Mouse (Mus musculus) CH12.LX (cell line): ENCODE results near the gene Atrip. TPM values are rescaled to one million over a fixed set of nuclear protein-coding genes. Genes with fewer than 3 reads are reported as not detected.

Experiments used
- DNase-seq: peaks from one replicate; pipeline ENCODE4 v3.0.0-alpha.2; 2013; ENCODE audit errors: extremely low read depth
- H3K27ac ChIP-seq: 2 replicates; pipeline ENCODE4 v1.5.1; 2012; ENCODE audit warnings: low read depth, mild to moderate bottlenecking, control low read depth, moderate library complexity; ENCODE audit not compliant: insufficient read depth
- H3K27me3 ChIP-seq: replicated peaks from 2 replicates; pipeline ENCODE3; 2012; ENCODE audit warnings: inconsistent platforms
- H3K36me3 ChIP-seq, 2 experiments: replicated peaks in 1 of 2; 2 replicates each; pipeline versions ENCODE3 to v1.6.1; 2012; ENCODE audit warnings: inconsistent platforms in 1 of 2, low read length in 1 of 2, mild to moderate bottlenecking in 1 of 2, mixed read lengths in 1 of 2, moderate library complexity in 1 of 2; ENCODE audit not compliant: control insufficient read depth in 1 of 2, insufficient read depth in 1 of 2
- H3K4me1 ChIP-seq, 2 experiments: 2 replicates each; pipeline ENCODE4 v1.6.1; 2012; ENCODE audit warnings: inconsistent platforms in 1 of 2, moderate library complexity in 1 of 2; ENCODE audit not compliant: insufficient read depth in 2 of 2, control insufficient read depth in 1 of 2
- H3K4me2 ChIP-seq: 2 replicates; pipeline ENCODE4 v1.6.1; 2012; ENCODE audit warnings: low read depth, mild to moderate bottlenecking, control low read depth; ENCODE audit not compliant: poor library complexity, insufficient read depth, severe bottlenecking
- H3K4me3 ChIP-seq, 3 experiments: fragments of 150-350 bp in 1 of 3; sonication (generic) in 1 of 3; replicated peaks in 1 of 3; 2 replicates each; pipeline versions ENCODE3 to v1.5.1; 2011 to 2012; ENCODE audit warnings: low read depth in 2 of 3, low read length in 2 of 3, mild to moderate bottlenecking in 2 of 3, moderate library complexity in 2 of 3, control low read depth in 1 of 3, improper control_type of control experiment in 1 of 3, inconsistent platforms in 1 of 3, mixed read lengths in 1 of 3; ENCODE audit not compliant: poor library complexity in 1 of 3
- H3K79me2 ChIP-seq: replicated peaks from 2 replicates; pipeline ENCODE4 v1.6.1; 2012; ENCODE audit warnings: mild to moderate bottlenecking, moderate library complexity; ENCODE audit not compliant: control insufficient read depth, poor library complexity, insufficient read depth, severe bottlenecking; ENCODE audit errors: extremely low read depth
- H3K9ac ChIP-seq: 2 replicates; pipeline ENCODE4 v1.6.1; 2012; ENCODE audit warnings: low read depth, mild to moderate bottlenecking, control low read depth, moderate library complexity; ENCODE audit not compliant: insufficient read depth
- H3K9me3 ChIP-seq: replicated peaks from 2 replicates; pipeline ENCODE3; 2012; ENCODE audit warnings: low read length, inconsistent platforms, mixed read lengths
- CTCF ChIP-seq, 2 experiments: IDR thresholded peaks in 1 of 2; conservative IDR thresholded peaks in 1 of 2; 2 replicates each; pipeline ENCODE4 v1.5.1; 2011 to 2012; ENCODE audit warnings: low read depth in 2 of 2, low read length in 2 of 2, improper control_type of control experiment in 1 of 2, inconsistent platforms in 1 of 2, mild to moderate bottlenecking in 1 of 2, moderate library complexity in 1 of 2
- MAFK ChIP-seq: IDR thresholded peaks from 2 replicates; pipeline ENCODE4 v1.6.1; 2011; ENCODE audit warnings: low read length, improper control_type of control experiment; ENCODE audit not compliant: insufficient replicate concordance
- NRF1 ChIP-seq: IDR thresholded peaks from 2 replicates; pipeline ENCODE4 v1.6.1; 2014; ENCODE audit warnings: low read depth, mild to moderate bottlenecking, inconsistent platforms, low read length, improper control_type of control experiment, moderate library complexity
- RCOR1 ChIP-seq: conservative IDR thresholded peaks from 2 replicates; pipeline ENCODE4 v1.6.1; 2012; ENCODE audit warnings: low read depth, mild to moderate bottlenecking, inconsistent platforms, low read length, improper control_type of control experiment
- SIN3A ChIP-seq: IDR thresholded peaks from 2 replicates; pipeline ENCODE4 v1.6.1; 2012; ENCODE audit warnings: low read length, improper control_type of control experiment, inconsistent platforms
- TCF12 ChIP-seq: IDR thresholded peaks from 2 replicates; pipeline ENCODE4 v1.6.1; 2014; ENCODE audit warnings: low read depth, mild to moderate bottlenecking, inconsistent platforms, low read length, improper control_type of control experiment
- UBTF ChIP-seq: IDR thresholded peaks from 2 replicates; pipeline ENCODE4 v1.6.1; 2012; ENCODE audit warnings: low read depth, mild to moderate bottlenecking, inconsistent platforms, low read length, improper control_type of control experiment, moderate library complexity
- USF1 ChIP-seq: IDR thresholded peaks from 2 replicates; pipeline ENCODE4 v1.6.1; 2014; ENCODE audit warnings: low read depth, mild to moderate bottlenecking, inconsistent platforms, low read length, improper control_type of control experiment
- USF2 ChIP-seq: conservative IDR thresholded peaks from 2 replicates; pipeline ENCODE4 v1.6.1; 2011; ENCODE audit warnings: low read depth, low read length, improper control_type of control experiment
- dilution Hi-C: fragments of 300-500 bp; cut with MboI; formaldehyde crosslinking; loops from 2 replicates; pipeline ENCODE4 v1.14.3; 2020; ENCODE audit warnings: low sequenced_read_pairs; ENCODE audit not compliant: extremely low pct_unique_long_range_greater_than_20kb, extremely low pct_ligation_motif_present
- in situ Hi-C: fragments of 300-500 bp; cut with MboI; formaldehyde crosslinking; loops from 3 replicates; pipeline ENCODE4 v1.14.3; 2019; ENCODE audit warnings: low sequenced_read_pairs, low pct_ligation_motif_present, low pct_unique_long_range_greater_than_20kb, mixed read lengths
- polyA plus RNA-seq: library from polyadenylated mRNA; unstranded; fragments of >175 nt; gene quantifications from 2 replicates; pipeline ENCODE4 v1.2.1, GENCODE M21; 2012; ENCODE audit warnings: low read depth; ENCODE audit not compliant: insufficient read length
- total RNA-seq, 2 experiments: library from RNA; depleted of rRNA; stranded (reverse); fragments of 300-350 nt in 1 of 2; fragments of >200 nt in 1 of 2; gene quantifications; 2 replicates each; pipeline ENCODE4 v1.2.3; 2012 to 2014

The Atrip gene
- total and polyA plus RNA-seq, 3 experiments = 17.6 to 24.1 (median 18.0) TPM

DNA sequence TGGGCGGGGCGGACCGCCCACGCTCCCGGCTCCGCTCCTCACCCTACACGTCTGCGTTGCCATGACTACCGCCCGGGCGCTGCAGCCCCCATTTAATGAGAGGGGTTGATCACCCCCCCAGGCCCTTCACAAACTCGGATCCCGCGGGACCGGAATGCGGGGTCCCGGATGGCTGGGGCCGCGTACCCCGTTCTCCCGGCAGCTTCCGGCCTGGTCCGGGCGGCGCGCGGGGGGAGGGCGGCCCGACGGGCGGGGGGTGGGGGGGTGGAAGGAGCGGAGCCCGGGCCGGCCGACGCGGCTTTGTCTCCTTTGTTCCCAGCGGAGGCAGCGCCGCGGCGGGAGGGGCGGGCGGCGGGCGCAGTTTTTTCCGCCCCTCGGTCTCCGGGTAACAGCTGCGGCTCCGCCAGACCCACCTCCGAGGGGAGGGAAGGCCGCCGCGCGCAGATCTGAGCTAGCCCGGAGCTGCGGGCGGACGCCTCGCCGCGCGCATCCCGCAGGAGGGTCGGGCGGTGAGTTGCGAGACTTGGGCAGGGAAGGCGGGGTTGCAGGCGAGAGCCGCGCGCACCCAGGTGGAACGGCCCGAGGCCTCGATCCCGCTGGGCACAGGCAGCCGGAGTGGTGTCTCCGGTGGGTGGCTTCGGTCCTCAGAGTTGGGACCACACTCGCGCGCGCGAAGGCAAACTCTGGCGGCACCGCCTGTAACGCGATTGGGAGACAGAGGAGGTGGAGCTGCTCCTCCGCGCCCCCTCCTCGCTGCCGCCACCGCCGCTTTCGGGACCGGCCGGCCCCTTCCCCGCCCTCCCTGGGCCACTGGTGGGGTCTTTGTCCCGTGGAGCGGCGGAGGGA lies 21.4 kb upstream of the Atrip start, which contains the start of gene Plxnb1:
Gene Plxnb1 (plus strand): TSS at position 253 of the 846 bp plus-strand sequence.
- Histone ChIP-seq H3K9ac (peak within 1 kb of the TSS; percentile 52), H3K4me2 (peak within 1 kb of the TSS; percentile 95), H3K36me3 (peaks cover 20 to 28% of the 10 kb centered on the region in 2 experiments), H3K27me3 (peaks cover 61% of the 10 kb centered on the region), H3K79me2 (no peaks in the 10 kb centered on the region), H3K4me1 (peaks cover 4 to 9% of the 10 kb centered on the region in 2 experiments; a peak in 2 of 4 replicates), H3K27ac (no peak within 1 kb of the TSS), H3K4me3 (peak within 1 kb of the TSS in 2 of 3 experiments; percentile 23 to 65), H3K9me3 (no peaks in the 10 kb centered on the region)
- no peak for DNase-seq
- dilution Hi-C loops = no loop called here
- in situ Hi-C loops = no loop called here
- TF ChIP-seq SIN3A = no peak
- 0 out of 2 replicates have a peak, but pooled peaks have one; percentile 17 for TF ChIP-seq NRF1
- peak; percentile 56; the same call in 1 of the 2 replicates for TF ChIP-seq UBTF

DNA sequence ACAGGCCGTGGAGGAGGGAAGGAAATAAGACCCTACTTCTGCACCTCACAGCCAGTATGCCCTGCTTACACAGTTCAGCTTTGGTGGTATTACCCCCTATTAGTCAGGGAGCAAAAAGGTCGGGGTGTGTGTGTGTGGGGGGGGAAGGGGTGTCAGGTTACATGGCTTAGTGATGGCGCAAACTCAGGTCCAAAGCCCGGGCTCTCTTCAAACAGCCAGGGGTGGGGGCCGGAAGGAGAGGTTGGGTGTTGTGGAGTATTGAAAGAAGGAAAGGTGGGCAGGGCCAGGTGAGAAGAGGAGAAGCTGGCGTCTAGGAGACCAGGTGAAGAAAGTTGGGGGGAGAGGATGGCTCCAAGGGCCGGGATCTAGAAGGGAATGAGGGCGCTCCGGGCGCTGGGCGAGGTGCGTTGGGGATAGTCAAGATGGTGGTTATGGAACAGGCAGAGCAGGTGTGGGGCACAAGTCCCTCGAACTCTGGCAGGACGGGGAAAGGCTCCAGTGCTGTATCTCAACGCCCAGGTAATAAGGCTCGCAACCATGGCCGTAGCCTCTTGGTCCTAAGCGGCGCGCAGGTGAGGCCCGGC lies 20.7 kb upstream of the Atrip start:
- Histone ChIP-seq H3K9ac (peak overlapping the region; percentile 52; the same call in 1 of the 2 replicates), H3K4me1 (peaks cover 4 to 9% of the 10 kb centered on the region in 2 experiments; a peak in 2 of 4 replicates), H3K4me2 (peak overlapping the region; percentile 95), H3K4me3 (peak overlapping the region in 1 of 3 experiments; percentile 65), H3K9me3 (no peaks in the 10 kb centered on the region), H3K27ac (no peak overlapping the region), H3K36me3 (peaks cover 24 to 36% of the 10 kb centered on the region in 2 experiments), H3K27me3 (peaks cover 54% of the 10 kb centered on the region), H3K79me2 (no peaks in the 10 kb centered on the region)
- in situ Hi-C loops = no loop called here
- TF ChIP-seq UBTF (no peak), USF1 (no peak), MAFK (no peak), CTCF (conservative IDR thresholded peaks at IDR 0.05 in 1 of 2, IDR thresholded peaks at IDR 0.05 in 1 of 2; ENCODE audit: low read depth in 2 of 2, low read length in 2 of 2) (no peak), RCOR1 (no peak), USF2 (no peak), TCF12 (no peak)
- no peak for DNase-seq
- dilution Hi-C loops = no loop called here
